ENCODE assay signal across 8 mouse cellular contexts in the genomic region with DNA sequence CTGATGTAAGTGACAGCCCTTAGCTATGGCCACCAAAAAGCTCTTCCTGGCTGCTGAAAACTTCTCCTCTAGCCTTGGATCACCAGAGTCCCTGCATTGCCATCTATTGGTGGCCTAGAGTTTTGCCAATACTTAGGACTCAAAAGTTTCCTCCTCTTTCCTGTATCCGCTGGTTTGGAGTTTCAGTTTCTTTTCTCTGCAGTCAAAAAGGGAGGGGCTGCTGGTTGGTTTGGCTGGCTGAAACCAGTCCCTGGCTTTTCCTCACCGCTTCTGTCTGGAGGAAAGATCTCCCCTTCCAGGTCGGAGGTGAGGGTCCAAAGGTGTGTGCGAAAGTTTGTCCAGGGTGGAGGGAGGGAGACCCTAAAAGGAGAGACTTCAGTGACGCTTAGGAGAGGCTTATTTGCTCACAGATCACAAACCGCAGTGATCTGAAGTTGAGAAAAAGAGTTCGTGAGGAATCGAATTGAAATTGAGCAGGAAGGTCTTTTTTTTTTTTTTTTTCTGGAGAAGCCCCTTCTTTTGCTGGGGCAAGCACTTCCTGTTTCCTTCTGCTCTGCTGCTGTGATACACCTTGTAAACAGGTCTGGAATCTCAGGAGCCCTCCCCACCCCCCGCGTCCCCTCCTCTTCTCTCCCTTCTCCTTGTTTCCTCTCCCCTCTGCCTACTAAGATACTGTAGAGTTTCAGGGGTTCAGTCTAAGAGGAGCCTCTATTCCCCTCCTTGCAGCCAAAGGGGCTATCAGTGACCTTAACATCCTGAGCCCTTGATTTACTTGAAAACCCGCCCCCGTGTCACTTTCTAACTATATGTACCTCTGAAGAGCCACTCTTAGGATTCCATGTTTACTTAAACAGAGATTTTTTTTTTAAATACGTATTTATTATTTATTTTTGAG. TPM values are rescaled to one million over a fixed set of nuclear protein-coding genes. Genes with fewer than 3 reads are reported as not detected.
DNase-seq lines count a peak whose midpoint lies in the region; ATAC-seq and TF ChIP-seq lines count a peak whose summit lies in the region.

A gene (plus strand): TSS at position 171 of the 895 bp plus-strand sequence.

- peak within 1 kb of the TSS; percentile 56 for H3K4me2 ChIP-seq in intestine, embryonic 15.5 days (replicated peaks)
- peak within 1 kb of the TSS; percentile 49 for H3K4me2 ChIP-seq in limb, embryonic 15.5 days
- H3K4me2 ChIP-seq in midbrain, embryonic 15.5 days, result peak within 1 kb of the TSS; percentile 33

- H3K9me3 ChIP-seq in intestine, embryonic 15.5 days, result no peaks in the 10 kb centered on the region
- H3K9me3 ChIP-seq in limb, embryonic 15.5 days, result no peaks in the 10 kb centered on the region
- H3K9me3 ChIP-seq in midbrain, embryonic 15.5 days, result no peaks in the 10 kb centered on the region

- intact Hi-C loops in left cerebral cortex, adult 2 months (cut with DNase I), result no loop called here
- intact Hi-C loops in left cerebral cortex, postnatal 4 days (cut with DNase I), result no loop called here

- H3K4me3 ChIP-seq in left cerebral cortex, adult 2 months, result peak within 1 kb of the TSS; percentile 42
- peak within 1 kb of the TSS; percentile 46 for H3K4me3 ChIP-seq in intestine, embryonic 15.5 days (replicated peaks)
- H3K4me3 ChIP-seq in limb, embryonic 15.5 days, result peak within 1 kb of the TSS; percentile 50
- peak within 1 kb of the TSS; percentile 27 for H3K4me3 ChIP-seq in midbrain, embryonic 15.5 days

- H3K9ac ChIP-seq in intestine, embryonic 15.5 days, result peak within 1 kb of the TSS; percentile 56
- H3K9ac ChIP-seq in limb, embryonic 15.5 days, result peak within 1 kb of the TSS; percentile 47; the same call in 1 of the 2 replicates
- no peak within 1 kb of the TSS; the same call in 1 of the 2 replicates for H3K9ac ChIP-seq in midbrain, embryonic 15.5 days

- DNase-seq in left cerebral cortex, adult 2 months (ENCODE audit: extremely low spot score in 1 of 2, low spot score in 2 of 2), result no peak
- DNase-seq in left cerebral cortex, postnatal 4 days, result no peak
- DNase-seq in embryo, embryonic 11 days, result peak; percentile 73
- peak; percentile 43 to 67 for DNase-seq in spleen, postnatal 4 days (ENCODE audit: low spot score in 2 of 2)

- 6% methylated on average over 13 of the region's 13 CpGs for WGBS in intestine, embryonic 15.5 days
- 5% methylated on average over 13 of the region's 13 CpGs for WGBS in limb, embryonic 15.5 days
- WGBS in midbrain, embryonic 15.5 days, result 11% methylated on average over 13 of the region's 13 CpGs

- no peaks in the 10 kb centered on the region for H3K4me1 ChIP-seq in intestine, embryonic 15.5 days (replicated peaks)
- H3K4me1 ChIP-seq in limb, embryonic 15.5 days, result peaks cover 4% of the 10 kb centered on the region; the same call in 1 of the 2 replicates
- H3K4me1 ChIP-seq in midbrain, embryonic 15.5 days, result no peaks in the 10 kb centered on the region

- H3K27ac ChIP-seq in left cerebral cortex, adult 2 months, result peak within 1 kb of the TSS; percentile 12
- peak within 1 kb of the TSS; percentile 55; the same call in 1 of the 2 replicates for H3K27ac ChIP-seq in intestine, embryonic 15.5 days
- peak within 1 kb of the TSS; percentile 14; the same call in 1 of the 2 replicates for H3K27ac ChIP-seq in limb, embryonic 15.5 days
- no peak within 1 kb of the TSS for H3K27ac ChIP-seq in midbrain, embryonic 15.5 days

- H3K36me3 ChIP-seq in intestine, embryonic 15.5 days, result no peaks in the 10 kb centered on the region
- no peaks in the 10 kb centered on the region for H3K36me3 ChIP-seq in limb, embryonic 15.5 days
- no peaks in the 10 kb centered on the region for H3K36me3 ChIP-seq in midbrain, embryonic 15.5 days (replicated peaks)

- TF ChIP-seq CTCF in left cerebral cortex, adult 2 months (IDR thresholded peaks at IDR 0.05), result peak; percentile 60

- peak; percentile 93 for ATAC-seq in granulocyte monocyte progenitor cell, adult 5-6 weeks (replicated peaks; ENCODE audit: poor library complexity, severe bottlenecking)
- ATAC-seq in intestine, embryonic 15.5 days, result peak; percentile 97
- ATAC-seq in limb, embryonic 15.5 days (ENCODE audit: insufficient number of reproducible peaks, low FRiP score, low TSS enrichment, low read depth), result no peak
- ATAC-seq in midbrain, embryonic 15.5 days (replicated peaks), result peak; percentile 56

- no peaks in the 10 kb centered on the region for H3K27me3 ChIP-seq in intestine, embryonic 15.5 days (replicated peaks)
- no peaks in the 10 kb centered on the region for H3K27me3 ChIP-seq in limb, embryonic 15.5 days
- no peaks in the 10 kb centered on the region for H3K27me3 ChIP-seq in midbrain, embryonic 15.5 days (replicated peaks)

RNA-seq across cellular contexts. Expression of the gene that starts here (rescaled TPM):
- total RNA-seq in left cerebral cortex, adult 2 months (2021), result 1 to 10 TPM; 1.0 to 1.3 TPM
- 1 to 10 TPM in 1 of 2 experiments, under 1 TPM in 1; 0.78 to 1.0 TPM for total RNA-seq in left cerebral cortex, postnatal 4 days (2021)
- total RNA-seq in granulocyte monocyte progenitor cell, adult 5-6 weeks (2014; fragmentation: Nextera tagmentation), result 10.9 and 17.8 TPM in 2 replicates
- 9.9 and 14.7 TPM in 2 replicates for total RNA-seq in granulocyte monocyte progenitor cell, adult 5-6 weeks (2017)
- polyA plus RNA-seq in intestine, embryonic 15.5 days (2015; fragmentation: Nextera tagmentation; extraction: Ambion mirVana), result 1.6 and 2.2 TPM in 2 replicates
- 1.8 and 1.9 TPM in 2 replicates for polyA plus RNA-seq in limb, embryonic 15.5 days (2015; fragmentation: Nextera tagmentation; extraction: Ambion mirVana)
- polyA plus RNA-seq in midbrain, embryonic 15.5 days (2015; fragmentation: Nextera tagmentation; extraction: Ambion mirVana), result 0.94 and 1.2 TPM in 2 replicates

Comparison
In these comparisons a context has a peak if more than half of its experiments do, and no peak if none do; other contexts are left out.
1. RNA of the gene that starts here (total RNA-seq): 9.9 to 17.8 TPM in granulocyte monocyte progenitor cell, adult 5-6 weeks; 1.0 to 1.3 TPM in left cerebral cortex, adult 2 months and 0.78 to 1.0 TPM in left cerebral cortex, postnatal 4 days; every median in the first group is over 4 times any median in the second.
2. DNase-seq: peak in embryo, embryonic 11 days (single experiment) and spleen, postnatal 4 days (2 of 2); none in left cerebral cortex, adult 2 months (0 of 2) and left cerebral cortex, postnatal 4 days (single experiment).
3. Peak in every context shown above with its lines, with median percentiles within 50 percentile points of each other: H3K4me3 ChIP-seq and H3K4me2 ChIP-seq.